Mouse (Mus musculus) lung, postnatal 0 days (tissue): ENCODE data around the gene Tspan5. TPM values are rescaled to one million over a fixed set of nuclear protein-coding genes. Genes with fewer than 3 reads are reported as not detected.

Experiments used
- ATAC-seq: fragments of 200-750 bp; cut with Nextera tagmentation; 2 replicates; pipeline ENCODE4 v1.8.0; 2017; ENCODE audit warnings: moderate library complexity
- DNase-seq: peaks from one replicate; pipeline ENCODE4 v3.0.0-alpha.2; 2016; ENCODE audit warnings: low spot score
- H3K27ac ChIP-seq: fragments of 300-500 bp; sonication (generic); 2 replicates; pipeline ENCODE4 v1.5.1; 2014; ENCODE audit warnings: antibody characterized with exemption, mild to moderate bottlenecking, low read length, mixed read lengths
- H3K27me3 ChIP-seq: fragments of 300-500 bp; sonication (generic); replicated peaks from 2 replicates; pipeline ENCODE4 v1.6.1; 2014; ENCODE audit warnings: low read length, mixed read lengths; ENCODE audit not compliant: insufficient read depth
- H3K36me3 ChIP-seq: fragments of 300-500 bp; sonication (generic); 2 replicates; pipeline ENCODE4 v1.6.1; 2014; ENCODE audit warnings: low read length, mixed read lengths; ENCODE audit not compliant: insufficient read depth
- H3K4me1 ChIP-seq: fragments of 300-500 bp; sonication (generic); 2 replicates; pipeline ENCODE4 v1.6.1; 2014; ENCODE audit warnings: antibody characterized with exemption, low read depth, low read length, mixed read lengths; ENCODE audit not compliant: insufficient read depth
- H3K4me2 ChIP-seq: fragments of 300-500 bp; sonication (generic); replicated peaks from 2 replicates; pipeline ENCODE4 v1.6.1; 2014; ENCODE audit warnings: low read depth, mild to moderate bottlenecking, low read length, moderate library complexity, mixed read lengths
- H3K4me3 ChIP-seq: fragments of 300-500 bp; sonication (generic); 2 replicates; pipeline ENCODE4 v1.5.1; 2014; ENCODE audit warnings: low read depth, low read length
- H3K9ac ChIP-seq: fragments of 300-500 bp; sonication (generic); replicated peaks from 2 replicates; pipeline ENCODE4 v1.6.1; 2014; ENCODE audit warnings: low read depth, mild to moderate bottlenecking
- H3K9me3 ChIP-seq: fragments of 300-500 bp; sonication (generic); 2 replicates; pipeline ENCODE4 v1.6.1; 2016; ENCODE audit warnings: low read length, mixed read lengths
- CTCF ChIP-seq: IDR thresholded peaks from 2 replicates; pipeline ENCODE4 v1.5.1; 2016; ENCODE audit warnings: antibody characterized with exemption, mild to moderate bottlenecking
- EP300 ChIP-seq: IDR thresholded peaks from 2 replicates; pipeline ENCODE4 v1.6.1; 2016; ENCODE audit warnings: antibody characterized with exemption, mild to moderate bottlenecking, control low read depth
- WGBS: fragments of 180-500 bp; shearing (Covaris S2); extraction: QIAGEN DNeasy Blood & Tissue Kit; methylation state at CpG from one replicate; pipeline ENCODE4 v1.1.7; 2014; 5-methylcytosine and 5-hydroxymethylcytosine counted together
- polyA plus RNA-seq: library from polyadenylated mRNA; unstranded; fragments of >200 nt; fragmentation: Nextera tagmentation; extraction: Ambion mirVana; gene quantifications from 2 replicates; pipeline ENCODE4 v1.2.1, GENCODE M21; 2015

The Tspan5 gene
- polyA plus RNA-seq, 1 experiment from 2014 or later, result 33.0 TPM

DNA sequence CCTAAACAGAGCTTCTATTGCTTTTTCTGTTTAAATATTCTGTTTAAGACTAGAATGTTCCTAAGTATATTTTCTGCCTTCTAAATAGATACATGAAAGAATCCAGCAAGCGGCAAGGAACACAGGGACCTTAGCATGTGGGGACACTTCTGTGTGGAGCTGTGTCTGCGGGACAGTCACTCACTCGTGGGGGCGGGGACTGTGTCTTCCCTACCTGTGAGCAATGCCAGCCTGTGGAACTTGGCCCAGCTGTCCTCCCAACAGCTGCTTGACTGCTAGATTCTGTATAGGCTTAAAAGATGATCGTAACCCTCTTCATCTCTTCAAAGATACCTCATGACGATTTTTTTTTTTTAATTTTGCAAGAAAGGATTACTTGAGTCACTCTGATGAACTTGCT lies 133.9 kb downstream of the Tspan5 start:
- Histone ChIP-seq H3K27me3 (no peaks in the 10 kb centered on the region), H3K9me3 (no peaks in the 10 kb centered on the region), H3K4me2 (no peak overlapping the region), H3K9ac (no peak overlapping the region), H3K4me1 (no peaks in the 10 kb centered on the region), H3K4me3 (no peak overlapping the region), H3K27ac (peak overlapping the region; percentile 82), H3K36me3 (no peaks in the 10 kb centered on the region)
- DNase-seq, result no peak
- WGBS, result 88% methylated on average over 6 of the region's 6 CpGs
- TF ChIP-seq EP300 (no peak), CTCF (no peak)
- ATAC-seq, result no peak

DNA sequence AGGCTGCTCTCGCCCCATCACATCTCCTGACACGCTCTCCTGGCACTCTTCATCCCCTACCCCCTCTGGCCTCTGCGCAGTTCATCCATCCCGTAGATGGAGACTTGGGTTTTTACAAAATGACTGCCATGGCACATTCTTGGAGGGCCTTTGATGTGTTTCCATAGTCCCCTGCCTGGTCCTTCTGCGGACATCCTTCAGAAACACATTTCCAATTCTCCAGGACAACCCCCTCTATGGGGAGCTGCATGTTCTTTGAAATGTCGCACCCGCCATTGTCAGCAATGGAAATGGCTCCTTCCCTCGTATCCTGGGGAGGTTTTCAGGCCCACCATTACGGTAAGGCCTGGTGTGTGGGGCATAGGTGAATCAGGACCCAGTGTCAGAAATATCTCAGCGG lies 134.4 kb downstream of the Tspan5 start:
- ATAC-seq, result peak; percentile 21; the same call in 1 of the 2 replicates
- Histone ChIP-seq H3K27ac (peak overlapping the region; percentile 82), H3K4me2 (no peak overlapping the region), H3K9me3 (no peaks in the 10 kb centered on the region), H3K4me1 (no peaks in the 10 kb centered on the region), H3K9ac (no peak overlapping the region), H3K27me3 (no peaks in the 10 kb centered on the region), H3K36me3 (no peaks in the 10 kb centered on the region), H3K4me3 (no peak overlapping the region)
- peak; percentile 25 for DNase-seq
- no peak for TF ChIP-seq EP300
- TF ChIP-seq CTCF, result no peak
- 63% methylated on average over 10 of the region's 10 CpGs for WGBS

DNA sequence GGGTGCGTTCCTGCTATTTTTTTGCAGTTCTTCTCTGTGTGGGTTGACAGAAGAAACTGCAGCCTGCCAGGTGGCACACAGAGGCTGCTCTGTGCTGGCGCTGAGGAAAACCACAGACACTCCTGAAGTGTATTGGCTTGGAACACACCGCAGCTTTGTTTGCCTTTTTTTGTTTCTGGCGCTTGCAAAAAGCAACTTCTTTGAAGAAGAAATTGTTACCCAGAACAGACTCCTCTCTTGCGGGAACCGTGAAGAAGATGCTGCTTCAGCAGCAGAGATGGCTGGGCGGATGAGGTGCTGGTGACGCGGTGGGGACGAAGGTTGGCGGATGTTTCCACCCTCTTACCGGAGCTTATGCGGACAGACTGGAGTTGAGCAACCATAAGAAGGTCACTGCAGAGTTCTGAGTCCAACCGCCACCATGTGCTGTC lies 135.0 kb downstream of the Tspan5 start:
- Histone ChIP-seq H3K4me2 (0 out of 2 replicates have a peak overlapping the region, but pooled peaks have one; percentile 19), H3K9ac (no peak overlapping the region), H3K4me1 (no peaks in the 10 kb centered on the region), H3K4me3 (no peak overlapping the region), H3K27me3 (no peaks in the 10 kb centered on the region), H3K36me3 (no peaks in the 10 kb centered on the region), H3K27ac (peak overlapping the region; percentile 82), H3K9me3 (no peaks in the 10 kb centered on the region)
- peak; percentile 93 for ATAC-seq
- WGBS, result 51% methylated on average over 14 of the region's 14 CpGs
- DNase-seq, result peak; percentile 92
- TF ChIP-seq EP300 (peak; percentile 86), CTCF (no peak)

DNA sequence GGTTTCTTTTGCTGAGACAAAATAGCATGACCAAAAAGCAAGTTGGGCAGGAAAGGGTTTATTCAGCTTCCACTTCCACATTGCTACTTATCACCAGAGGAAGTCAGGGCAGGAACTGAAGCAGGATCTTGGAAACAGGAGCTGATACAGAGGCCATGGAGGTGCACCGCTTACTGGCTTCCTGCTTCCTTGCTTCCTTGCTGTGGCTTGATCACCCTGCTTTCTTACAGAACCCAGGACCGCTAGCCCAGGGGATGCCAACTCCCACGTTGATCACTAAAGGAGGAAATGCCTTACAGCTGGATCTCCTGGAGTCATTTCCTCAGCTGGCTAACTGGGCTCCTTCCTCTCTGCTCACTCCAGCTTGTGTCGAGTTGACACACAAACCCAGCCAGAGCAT lies 135.7 kb downstream of the Tspan5 start:
- Histone ChIP-seq H3K9ac (no peak overlapping the region), H3K27me3 (no peaks in the 10 kb centered on the region), H3K9me3 (no peaks in the 10 kb centered on the region), H3K4me2 (no peak overlapping the region), H3K36me3 (no peaks in the 10 kb centered on the region), H3K27ac (peak overlapping the region; percentile 72), H3K4me1 (no peaks in the 10 kb centered on the region), H3K4me3 (no peak overlapping the region)
- WGBS, result 46% methylated on average over 4 of the region's 4 CpGs
- no peak for DNase-seq
- no peak for ATAC-seq
- TF ChIP-seq CTCF, result no peak
- TF ChIP-seq EP300, result no peak

DNA sequence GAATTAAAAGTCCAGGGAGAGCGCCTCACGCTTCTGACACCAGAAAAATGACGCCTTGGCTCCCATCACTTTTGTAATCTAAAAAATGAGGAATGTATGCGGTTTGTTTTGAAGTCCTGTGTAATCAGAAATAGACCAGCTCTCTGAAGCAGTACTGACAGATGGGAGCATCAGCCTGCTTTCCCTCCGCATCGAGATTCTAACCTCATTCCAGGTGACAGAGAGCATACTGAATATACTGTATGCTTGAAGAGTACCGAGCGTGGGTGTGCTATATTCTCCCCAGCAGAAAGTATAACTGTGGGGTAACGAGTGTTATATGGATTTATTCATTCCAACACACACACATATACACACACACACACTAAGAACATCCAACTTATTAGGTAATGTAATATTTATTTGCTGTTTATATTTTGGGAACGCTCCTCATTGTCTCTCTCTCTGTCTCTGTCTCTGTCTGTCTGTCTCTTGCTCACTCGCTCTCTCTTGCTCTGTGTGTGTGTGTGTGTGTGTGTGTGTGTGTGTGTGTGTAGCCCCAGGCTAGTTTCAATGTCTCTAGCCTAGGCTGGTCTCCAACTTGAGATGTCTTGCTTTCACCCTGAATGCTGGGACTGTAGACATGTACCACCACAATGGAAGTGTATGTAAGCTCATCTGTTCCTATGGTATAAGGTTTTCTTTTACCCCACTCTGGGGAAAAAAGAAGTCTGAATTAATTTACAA lies 139.2 kb downstream of the Tspan5 start:
- Histone ChIP-seq H3K27ac (no peak overlapping the region), H3K36me3 (no peaks in the 10 kb centered on the region), H3K9me3 (no peaks in the 10 kb centered on the region), H3K27me3 (no peaks in the 10 kb centered on the region), H3K4me3 (no peak overlapping the region), H3K4me1 (no peaks in the 10 kb centered on the region), H3K4me2 (no peak overlapping the region), H3K9ac (no peak overlapping the region)
- no peak for DNase-seq
- TF ChIP-seq EP300, result no peak
- TF ChIP-seq CTCF, result no peak
- 71% methylated on average over 11 of the region's 11 CpGs for WGBS
- no peak for ATAC-seq

DNA sequence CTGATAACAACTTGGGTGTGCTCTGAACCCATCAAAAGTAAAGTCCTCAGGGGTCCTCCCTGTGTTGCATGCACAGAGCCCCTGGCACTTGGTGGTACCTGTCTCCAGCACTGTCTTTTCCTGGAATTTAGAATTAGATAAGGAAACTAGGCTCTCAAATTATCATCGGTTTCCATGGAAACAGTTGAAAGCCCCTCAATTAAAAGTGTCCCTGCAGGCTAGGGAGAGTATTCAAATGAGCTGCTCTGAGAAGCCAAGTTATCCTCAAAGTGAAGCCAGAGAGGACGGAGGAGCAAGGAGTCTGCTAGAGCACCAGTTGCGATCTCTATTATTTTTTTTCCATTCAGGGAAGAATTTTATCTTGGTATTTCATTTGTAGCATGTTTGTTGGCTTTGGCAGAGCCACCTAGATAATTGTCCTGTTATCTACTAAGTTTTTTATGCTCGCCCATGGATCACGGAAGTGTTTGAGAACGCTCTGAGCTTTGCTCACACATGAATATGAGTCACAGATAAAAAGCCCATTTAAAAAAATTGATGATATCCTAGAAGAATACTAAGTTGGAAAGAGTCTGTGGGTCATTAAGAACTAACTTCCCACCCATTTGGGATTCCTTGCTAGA lies 139.8 kb downstream of the Tspan5 start:
- WGBS, result 69% methylated on average over 6 of the region's 6 CpGs
- no peak for TF ChIP-seq EP300
- no peak for TF ChIP-seq CTCF
- H3K4me3 ChIP-seq, result no peak overlapping the region
- no peak overlapping the region for H3K27ac ChIP-seq
- H3K9ac ChIP-seq, result no peak overlapping the region
- no peaks in the 10 kb centered on the region for H3K9me3 ChIP-seq
- no peaks in the 10 kb centered on the region for H3K36me3 ChIP-seq
- DNase-seq (no peak), ATAC-seq (no peak)
- no peaks in the 10 kb centered on the region for H3K4me1 ChIP-seq
- H3K27me3 ChIP-seq, result no peaks in the 10 kb centered on the region
- no peak overlapping the region for H3K4me2 ChIP-seq
